Mouse (Mus musculus) G1E (cell line): ENCODE results near the gene Scube2. TPM values are rescaled to one million over a fixed set of nuclear protein-coding genes. Genes with fewer than 3 reads are reported as not detected.

Source experiments
- ATAC-seq: 2 replicates; pipeline ENCODE4 v1.8.0; 2016; ENCODE audit warnings: mild to moderate bottlenecking; ENCODE audit not compliant: insufficient number of reproducible peaks, poor library complexity, low FRiP score, severe bottlenecking; ENCODE audit errors: extremely low read depth
- DNase-seq: peaks from one replicate; pipeline ENCODE4 v3.0.0; 2012; ENCODE audit warnings: low spot score
- H3K27me3 ChIP-seq: 2 replicates; pipeline ENCODE4 v1.6.1; 2012; ENCODE audit warnings: mild to moderate bottlenecking, low read length, inconsistent platforms; ENCODE audit not compliant: insufficient read depth
- H3K36me3 ChIP-seq: replicated peaks from 2 replicates; pipeline ENCODE3; 2012; ENCODE audit warnings: mild to moderate bottlenecking, inconsistent platforms
- H3K4me1 ChIP-seq: 2 replicates; pipeline ENCODE4 v1.6.1; 2012; ENCODE audit warnings: low read depth, low read length, inconsistent platforms, mixed read lengths; ENCODE audit not compliant: insufficient read depth
- H3K4me3 ChIP-seq: 2 replicates; pipeline ENCODE4 v1.5.1; 2012; ENCODE audit warnings: low read depth, mild to moderate bottlenecking, inconsistent platforms, low read length, moderate library complexity, mixed read lengths
- H3K9me3 ChIP-seq: replicated peaks from 2 replicates; pipeline ENCODE4 v1.6.1; 2012; ENCODE audit warnings: inconsistent platforms
- CTCF ChIP-seq: IDR thresholded peaks from 2 replicates; pipeline ENCODE4 v1.5.1; 2012; ENCODE audit warnings: low read depth, low read length, inconsistent platforms, mixed read lengths
- GATA1 ChIP-seq: IDR thresholded peaks from 2 replicates; pipeline ENCODE4 v1.6.1; 2012; ENCODE audit warnings: borderline replicate concordance, low read length, inconsistent platforms, mixed read lengths
- GATA2 ChIP-seq: IDR thresholded peaks from 2 replicates; pipeline ENCODE4 v1.6.1; 2012; ENCODE audit warnings: low read depth, low read length, inconsistent platforms, borderline replicate concordance
- POLR2AphosphoS5 ChIP-seq: IDR thresholded peaks from 2 replicates; pipeline ENCODE4 v1.6.1; 2012; ENCODE audit warnings: low read depth, low read length, inconsistent platforms; ENCODE audit not compliant: insufficient replicate concordance
- TAL1 ChIP-seq: conservative IDR thresholded peaks from 2 replicates; pipeline ENCODE4 v1.6.1; 2012; ENCODE audit warnings: low read depth, low read length, inconsistent platforms, mixed read lengths
- polyA plus RNA-seq: library from polyadenylated mRNA; stranded (reverse); fragments of >175 nt; gene quantifications from 2 replicates; pipeline ENCODE4 v1.2.3, GENCODE M21; 2012
- total RNA-seq, 2 experiments: library from RNA; stranded (forward) in 1 of 2; stranded (reverse) in 1 of 2; fragments of 200-1000 nt in 1 of 2; fragments of >200 nt in 1 of 2; fragmentation: Nextera tagmentation in 1 of 2; gene quantifications; 2 replicates each; pipeline ENCODE4 v1.2.3; 2014 to 2017

The Scube2 gene
- total RNA-seq (2014; fragmentation: Nextera tagmentation) = 10.3 and 11.1 TPM in 2 replicates
- 3.0 and 3.1 TPM in 2 replicates for total RNA-seq (2017)
- polyA plus RNA-seq = 0.20 TPM in 2 replicates

GRCm38 (mm10) chr7:109865370-109866229 is at the start of gene Scube2:
Gene Scube2 (minus strand): TSS chr7:109865679.
- DNase-seq (peak; percentile 66), ATAC-seq (no peak)
- TF ChIP-seq TAL1 (no peak), GATA2 (no peak), GATA1 (no peak), CTCF (no peak), POLR2AphosphoS5 (no peak)
- peak within 1 kb of the TSS; percentile 77 for H3K4me3 ChIP-seq
- H3K36me3 ChIP-seq = peaks cover 4% of the 10 kb centered on the region
- H3K4me1 ChIP-seq = peaks cover 82% of the 10 kb centered on the region
- peaks cover 11% of the 10 kb centered on the region; the same call in 1 of the 2 replicates for H3K27me3 ChIP-seq
- no peaks in the 10 kb centered on the region for H3K9me3 ChIP-seq

DNA sequence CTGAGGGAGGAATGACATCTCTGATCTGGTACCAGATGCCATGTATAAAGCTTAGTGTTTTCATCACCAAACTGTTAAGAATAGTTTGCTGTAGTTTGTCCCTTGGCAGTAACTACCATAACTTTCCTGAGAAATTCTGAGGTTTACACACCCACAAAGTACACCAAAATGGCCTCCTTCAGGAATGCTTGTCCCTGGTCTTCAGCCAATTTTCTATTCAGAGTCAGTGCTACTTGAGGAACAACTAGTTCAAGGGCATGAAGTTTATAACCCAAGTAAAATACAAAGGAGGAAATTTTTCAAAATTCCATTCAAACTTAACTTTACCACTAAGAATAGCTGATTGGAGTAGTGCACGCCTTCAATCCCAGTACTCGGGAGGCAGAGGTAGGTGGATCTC is 40.7 kb upstream of the Scube2 start:
- DNase-seq = no peak
- no peak for ATAC-seq
- H3K4me3 ChIP-seq = no peak overlapping the region
- TF ChIP-seq GATA1 = no peak
- TF ChIP-seq GATA2 = no peak
- TF ChIP-seq POLR2AphosphoS5 = no peak
- no peak for TF ChIP-seq TAL1
- no peak for TF ChIP-seq CTCF
- no peaks in the 10 kb centered on the region for H3K9me3 ChIP-seq
- H3K27me3 ChIP-seq = no peaks in the 10 kb centered on the region
- H3K4me1 ChIP-seq = no peaks in the 10 kb centered on the region
- peaks cover 91% of the 10 kb centered on the region for H3K36me3 ChIP-seq

DNA sequence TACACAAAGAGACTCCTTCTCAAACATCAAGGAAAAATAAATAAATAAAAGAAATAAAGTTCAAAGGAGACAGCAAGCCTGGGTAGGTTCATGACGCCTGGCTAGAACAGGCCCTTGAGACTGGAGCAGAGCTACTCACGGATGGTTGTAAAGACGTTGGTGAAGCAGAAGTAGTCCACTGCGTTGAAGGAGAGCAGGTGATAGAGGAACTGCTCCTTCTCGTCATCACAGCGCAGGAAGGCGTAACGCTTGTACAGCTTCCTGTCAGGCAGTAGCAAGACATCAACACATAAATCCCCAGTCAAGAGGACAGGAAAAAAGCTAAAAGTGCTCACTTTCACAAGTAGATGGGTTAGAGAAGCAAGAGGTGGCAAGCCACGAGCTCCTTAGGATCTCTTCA is 35.4 kb upstream of the Scube2 start:
- no peak for DNase-seq

DNA sequence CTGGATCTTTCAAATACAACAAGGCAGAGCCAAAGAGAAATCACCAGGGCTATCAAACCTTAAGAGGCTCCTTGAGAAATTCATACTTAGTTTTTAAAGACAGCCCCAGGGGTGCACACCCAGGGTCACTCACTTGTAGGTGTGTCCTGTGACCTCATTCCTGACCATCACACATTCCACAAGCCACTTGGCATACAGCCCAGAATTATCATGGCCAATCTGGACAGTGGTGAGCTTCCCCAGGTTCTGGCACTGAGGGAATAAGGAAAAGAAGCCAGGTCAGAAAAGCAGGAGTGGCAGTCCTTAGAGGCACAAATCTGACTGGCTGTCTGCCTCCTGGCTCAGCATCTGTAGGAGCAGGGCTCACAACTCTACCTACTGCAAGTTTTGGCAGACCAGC is 33.4 kb upstream of the Scube2 start:
- Histone ChIP-seq H3K4me3 (no peak overlapping the region), H3K4me1 (no peaks in the 10 kb centered on the region), H3K36me3 (peaks cover 100% of the 10 kb centered on the region), H3K9me3 (no peaks in the 10 kb centered on the region), H3K27me3 (no peaks in the 10 kb centered on the region)
- ATAC-seq (no peak), DNase-seq (no peak)
- no peak for TF ChIP-seq GATA2
- TF ChIP-seq CTCF = no peak
- no peak for TF ChIP-seq TAL1
- TF ChIP-seq GATA1 = no peak
- no peak for TF ChIP-seq POLR2AphosphoS5

More for the DNA sequence above, 35.4 kb upstream of the Scube2 start:
- no peaks in the 10 kb centered on the region for H3K27me3 ChIP-seq
- no peaks in the 10 kb centered on the region for H3K9me3 ChIP-seq
- H3K4me1 ChIP-seq = no peaks in the 10 kb centered on the region
- TF ChIP-seq GATA2 = no peak
- no peak for TF ChIP-seq GATA1
- no peak for TF ChIP-seq TAL1
- TF ChIP-seq POLR2AphosphoS5 = no peak
- no peak for TF ChIP-seq CTCF
- H3K36me3 ChIP-seq = peaks cover 99% of the 10 kb centered on the region
- no peak for ATAC-seq
- no peak overlapping the region for H3K4me3 ChIP-seq

- peaks cover 82% of the 10 kb centered on the region for H3K36me3 ChIP-seq
- peak; percentile 57 for DNase-seq
- TF ChIP-seq CTCF (peak; percentile 43; the same call in 1 of the 2 replicates), GATA1 (no peak)
These were observed 27.1 kb upstream of the Scube2 start for GRCm38 (mm10) chr7:109892530-109892929.

DNA sequence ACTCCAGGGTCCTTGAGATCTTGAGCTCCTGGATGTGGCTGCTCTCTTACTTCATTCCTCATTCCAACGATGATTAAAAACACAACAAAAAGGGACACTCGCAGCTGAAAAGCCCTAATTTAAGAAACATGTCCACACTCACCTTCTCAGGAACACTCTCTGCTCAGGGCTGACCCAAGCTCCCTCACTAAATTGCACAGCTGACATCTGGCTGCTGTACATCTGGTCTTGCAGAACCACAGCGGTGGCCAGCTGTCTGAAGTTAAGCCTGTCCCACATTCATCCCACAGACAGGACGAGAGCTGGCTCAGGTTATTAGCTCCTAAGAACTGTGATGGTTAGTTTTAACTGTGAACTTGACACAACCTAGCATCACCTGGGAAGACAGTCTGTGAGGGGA is 26.3 kb upstream of the Scube2 start:
- no peak for DNase-seq
- Histone ChIP-seq H3K4me3 (no peak overlapping the region), H3K4me1 (peaks cover 7% of the 10 kb centered on the region; the same call in 1 of the 2 replicates), H3K9me3 (peaks cover 2% of the 10 kb centered on the region; the same call in 1 of the 2 replicates), H3K27me3 (no peaks in the 10 kb centered on the region), H3K36me3 (peaks cover 77% of the 10 kb centered on the region)
- no peak for TF ChIP-seq CTCF
- TF ChIP-seq POLR2AphosphoS5 = no peak
- TF ChIP-seq GATA2 = no peak
- TF ChIP-seq GATA1 = no peak
- TF ChIP-seq TAL1 = no peak
- ATAC-seq = no peak

More at GRCm38 (mm10) chr7:109892530-109892929, 27.1 kb upstream of the Scube2 start:
- Histone ChIP-seq H3K4me1 (peaks cover 7% of the 10 kb centered on the region; the same call in 1 of the 2 replicates), H3K9me3 (peaks cover 1% of the 10 kb centered on the region; the same call in 1 of the 2 replicates), H3K27me3 (no peaks in the 10 kb centered on the region), H3K4me3 (no peak overlapping the region)
- peak; percentile 54 for ATAC-seq
